In the genomic region with DNA sequence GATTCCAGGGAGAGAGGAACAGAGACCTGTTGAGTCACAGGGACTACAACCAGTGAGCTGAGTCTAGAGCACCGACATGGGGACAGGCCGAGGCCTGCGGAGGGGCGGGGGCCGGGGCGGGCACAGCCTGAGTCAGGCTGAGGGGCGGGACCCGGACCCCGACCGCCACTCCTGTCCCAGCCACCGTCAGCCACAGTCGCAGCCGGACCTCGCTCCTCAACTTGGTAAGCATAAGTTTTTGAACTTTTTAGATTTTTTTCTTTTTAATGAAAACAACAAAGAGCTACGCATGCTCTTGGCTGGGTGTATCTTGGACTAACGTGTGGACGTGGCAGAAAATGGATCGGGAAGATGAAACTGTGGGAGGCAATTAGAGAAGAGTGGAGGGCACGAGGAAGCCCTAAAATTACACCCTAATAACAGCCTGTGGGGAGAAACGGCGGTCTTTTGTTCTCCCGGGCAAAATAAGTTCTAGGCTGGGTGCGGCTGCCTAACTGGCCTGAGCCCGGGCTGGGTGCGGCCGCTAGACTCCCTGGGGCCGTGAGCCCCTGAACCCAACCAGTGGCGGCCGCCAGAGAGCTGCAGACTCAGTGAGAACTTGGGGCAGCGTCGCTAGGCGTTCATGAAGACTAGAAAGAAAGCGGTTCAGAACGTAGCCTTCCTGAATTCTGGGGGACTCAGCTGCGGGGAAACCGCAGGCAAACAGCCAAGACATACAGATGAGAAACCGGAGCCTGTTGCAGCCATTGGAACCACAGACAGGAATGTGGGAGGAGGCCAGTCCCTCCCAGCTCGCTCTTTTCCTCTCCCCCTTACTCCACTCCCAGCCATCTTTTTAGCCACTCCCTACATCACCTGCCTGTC, we compare ENCODE assay signal across 7 mouse cellular contexts. TPM values are rescaled to one million over a fixed set of nuclear protein-coding genes. Genes with fewer than 3 reads are reported as not detected.
DNase-seq lines count a peak whose midpoint lies in the region; ATAC-seq and TF ChIP-seq lines count a peak whose summit lies in the region.

A gene (plus strand): TSS at position 159 of the 864 bp plus-strand sequence.

- peaks cover 15% of the 10 kb centered on the region for H3K4me1 ChIP-seq in bone marrow macrophage, adult 2 months (ENCODE audit: control insufficient read depth, insufficient read depth, low read length)
- peaks cover 11% of the 10 kb centered on the region for H3K4me1 ChIP-seq in hindbrain, embryonic 13.5 days (replicated peaks)
- H3K4me1 ChIP-seq in limb, embryonic 14.5 days (ENCODE audit: control insufficient read depth, insufficient read depth, low read length): peaks cover 10% of the 10 kb centered on the region
- peaks cover 5% of the 10 kb centered on the region; the same call in 1 of the 2 replicates for H3K4me1 ChIP-seq in midbrain, embryonic 14.5 days (ENCODE audit: control insufficient read depth, insufficient read depth, low read length)

- H3K36me3 ChIP-seq in hindbrain, embryonic 13.5 days: no peaks in the 10 kb centered on the region
- peaks cover 10% of the 10 kb centered on the region; the same call in 1 of the 2 replicates for H3K36me3 ChIP-seq in limb, embryonic 14.5 days (ENCODE audit: control insufficient read depth, insufficient read depth, low read length)
- no peaks in the 10 kb centered on the region for H3K36me3 ChIP-seq in midbrain, embryonic 14.5 days (ENCODE audit: control insufficient read depth, insufficient read depth, low read length)
- H3K36me3 ChIP-seq in splenic B cell, adult 2 months (ENCODE audit: control insufficient read depth, insufficient read depth, low read length, poor library complexity, severe bottlenecking): peaks cover 6% of the 10 kb centered on the region; the same call in 1 of the 2 replicates

- POLR2A ChIA-PET in Patski (lab: Charles Lee): interaction anchor here (0.5 to 1.5 kb wide), 12 partner anchors 8 to 110 kb away, joined by 3 to 7 read pairs (median 3); no protein-coding TSS in a partner anchor

- no peaks in the 10 kb centered on the region for H3K9me3 ChIP-seq in hindbrain, embryonic 13.5 days
- no peaks in the 10 kb centered on the region for H3K9me3 ChIP-seq in limb, embryonic 14.5 days (ENCODE audit: control insufficient read depth, low read length)
- no peaks in the 10 kb centered on the region for H3K9me3 ChIP-seq in midbrain, embryonic 14.5 days (ENCODE audit: control insufficient read depth, low read length)

- CTCF ChIA-PET in Patski (lab: Charles Lee): interaction anchor here (1.0 to 22.8 kb wide), 13 partner anchors 10 to 159 kb away, joined by 3 to 225 read pairs (median 9); no protein-coding TSS in a partner anchor

- H3K4me2 ChIP-seq in hindbrain, embryonic 13.5 days: peak within 1 kb of the TSS; percentile 75
- peak within 1 kb of the TSS; percentile 55 for H3K4me2 ChIP-seq in limb, embryonic 14.5 days (replicated peaks; ENCODE audit: low read depth, low read length, severe bottlenecking)
- H3K4me2 ChIP-seq in midbrain, embryonic 14.5 days (ENCODE audit: low read length): peak within 1 kb of the TSS; percentile 71

- H3K27me3 ChIP-seq in Patski: no peaks in the 10 kb centered on the region
- peaks cover 15% of the 10 kb centered on the region; the same call in 1 of the 2 replicates for H3K27me3 ChIP-seq in hindbrain, embryonic 13.5 days
- no peaks in the 10 kb centered on the region for H3K27me3 ChIP-seq in limb, embryonic 14.5 days (ENCODE audit: control insufficient read depth, insufficient read depth, low read length)
- H3K27me3 ChIP-seq in midbrain, embryonic 14.5 days (ENCODE audit: control insufficient read depth, insufficient read depth, low read length): no peaks in the 10 kb centered on the region
- H3K27me3 ChIP-seq in splenic B cell, adult 2 months (ENCODE audit: control insufficient read depth, insufficient read depth, low read length, poor library complexity, severe bottlenecking): no peaks in the 10 kb centered on the region

- TF ChIP-seq POLR2A in bone marrow macrophage, adult 2 months (IDR thresholded peaks at IDR 0.05; ENCODE audit: borderline replicate concordance, low read depth, low read length): no peak
- peak; percentile 90; the same call in 1 of the 2 replicates for TF ChIP-seq POLR2A in limb, embryonic 14.5 days (IDR thresholded peaks at IDR 0.05; ENCODE audit: borderline replicate concordance, extremely low read depth, insufficient read depth, insufficient read length)

- peak within 1 kb of the TSS; percentile 60 for H3K4me3 ChIP-seq in bone marrow macrophage, adult 2 months (ENCODE audit: insufficient read depth, low read length)
- H3K4me3 ChIP-seq in hindbrain, embryonic 13.5 days: peak within 1 kb of the TSS; percentile 46
- H3K4me3 ChIP-seq in limb, embryonic 14.5 days (replicated peaks; ENCODE audit: low read length): peak within 1 kb of the TSS; percentile 72
- peak within 1 kb of the TSS; percentile 40 for H3K4me3 ChIP-seq in midbrain, embryonic 14.5 days (replicated peaks; ENCODE audit: low read depth, low read length)

- TF ChIP-seq CTCF in Patski (IDR thresholded peaks at IDR 0.05): no peak
- TF ChIP-seq CTCF in bone marrow macrophage, adult 2 months (IDR thresholded peaks at IDR 0.05; ENCODE audit: low read depth, low read length): no peak

- peak; percentile 82 for DNase-seq in Patski (ENCODE audit: low read depth, low spot score)
- peak; percentile 55 for DNase-seq in gastrocnemius, adult 18-20 months (ENCODE audit: low spot score)
- peak; percentile 91 for DNase-seq in limb, embryonic 14.5 days (ENCODE audit: low spot score)
- DNase-seq in midbrain, embryonic 14.5 days: peak; percentile 55
- peak; percentile 57 for DNase-seq in splenic B cell, adult 2 months (ENCODE audit: low read depth, low spot score)

- H3K27ac ChIP-seq in bone marrow macrophage, adult 2 months (ENCODE audit: insufficient read depth, low read depth, low read length): peak within 1 kb of the TSS; percentile 25
- H3K27ac ChIP-seq in hindbrain, embryonic 13.5 days: no peak within 1 kb of the TSS
- peak within 1 kb of the TSS; percentile 96 for H3K27ac ChIP-seq in limb, embryonic 14.5 days (replicated peaks; ENCODE audit: low read depth, low read length)
- H3K27ac ChIP-seq in midbrain, embryonic 14.5 days (replicated peaks; ENCODE audit: low read depth, low read length): no peak within 1 kb of the TSS

- peak; percentile 92 for ATAC-seq in Patski
- peak; percentile 90 for ATAC-seq in hindbrain, embryonic 13.5 days (ENCODE audit: low FRiP score)
- ATAC-seq in limb, embryonic 14.5 days (ENCODE audit: low FRiP score, low read depth): peak; percentile 92
- peak; percentile 82; the same call in 1 of the 2 replicates for ATAC-seq in midbrain, embryonic 14.5 days (ENCODE audit: low FRiP score, low TSS enrichment)

- H3K9ac ChIP-seq in hindbrain, embryonic 13.5 days: peak within 1 kb of the TSS; percentile 68
- peak within 1 kb of the TSS; percentile 87 for H3K9ac ChIP-seq in limb, embryonic 14.5 days (ENCODE audit: low read depth, low read length, severe bottlenecking)
- peak within 1 kb of the TSS; percentile 49 for H3K9ac ChIP-seq in midbrain, embryonic 14.5 days (replicated peaks; ENCODE audit: low read length)

- under 1% methylated on average over 38 of the region's 38 CpGs for WGBS in hindbrain, embryonic 13.5 days
- 2% methylated on average over 36 of the region's 38 CpGs for WGBS in limb, embryonic 14.5 days
- WGBS in midbrain, embryonic 14.5 days: under 1% methylated on average over 38 of the region's 38 CpGs

- in situ Hi-C loops in Patski (cut with MboI; ENCODE audit: low pct_unique_long_range_greater_than_20kb): no loop called here

RNA-seq across cellular contexts. Expression of the gene that starts here (rescaled TPM):
- polyA plus RNA-seq in Patski (2021): 3,178 TPM
- polyA plus RNA-seq in bone marrow macrophage, adult 2 months (2012; ENCODE audit: insufficient read depth, insufficient read length, missing spikeins): 357 and 359 TPM in 2 replicates
- 10 to 100 TPM; 27.1 to 50.4 TPM for total RNA-seq in gastrocnemius, adult 18-20 months (2021)
- 225 and 247 TPM in 2 replicates for polyA plus RNA-seq in hindbrain, embryonic 13.5 days (2015; fragmentation: Nextera tagmentation; extraction: Ambion mirVana)
- polyA plus RNA-seq in limb, embryonic 14.5 days (2012; rRNA removed): 477 and 638 TPM in 2 replicates
- 1,786 and 1,916 TPM in 2 replicates for polyA plus RNA-seq in limb, embryonic 14.5 days (2014; fragmentation: Nextera tagmentation; extraction: Ambion mirVana)
- 94.0 and 157 TPM in 2 replicates for polyA plus RNA-seq in midbrain, embryonic 14.5 days (2014; fragmentation: Nextera tagmentation; extraction: Ambion mirVana)

Comparison
In these comparisons a context has a peak if more than half of its experiments do, and no peak if none do; other contexts are left out.
1. H3K27ac ChIP-seq: peak in bone marrow macrophage, adult 2 months (single experiment) and limb, embryonic 14.5 days (single experiment); none in hindbrain, embryonic 13.5 days (single experiment) and midbrain, embryonic 14.5 days (single experiment).
2. Peak in every context shown above with its lines, with median percentiles within 50 percentile points of each other: ATAC-seq, DNase-seq, H3K4me3 ChIP-seq, H3K4me2 ChIP-seq and H3K9ac ChIP-seq.